Mouse (Mus musculus) spleen, adult 2 months (tissue): ENCODE data around the gene Nup93. TPM values are rescaled to one million over a fixed set of nuclear protein-coding genes. Genes with fewer than 3 reads are reported as not detected.

ENCODE experiments used
- DNase-seq, 2 experiments: peaks; one replicate each; pipeline versions ENCODE4 v3.0.0 to v3.0.0-alpha.2; 2012 to 2021; ENCODE audit warnings: low spot score in 2 of 2, low read depth in 1 of 2
- H3K27ac ChIP-seq: fragments of 200-500 bp; 2 replicates; pipeline ENCODE4 v1.5.1; 2012; ENCODE audit warnings: low read length, inconsistent platforms; ENCODE audit not compliant: insufficient read depth
- H3K27me3 ChIP-seq: fragments of 200-500 bp; 2 replicates; pipeline ENCODE4 v1.6.1; 2012; ENCODE audit warnings: mild to moderate bottlenecking, moderate library complexity, low read length, inconsistent platforms; ENCODE audit not compliant: control insufficient read depth, insufficient read depth
- H3K36me3 ChIP-seq: fragments of 200-500 bp; 2 replicates; pipeline ENCODE4 v1.6.1; 2012; ENCODE audit warnings: mild to moderate bottlenecking, low read length, inconsistent platforms; ENCODE audit not compliant: control insufficient read depth, insufficient read depth
- H3K4me1 ChIP-seq: fragments of 200-500 bp; 2 replicates; pipeline ENCODE4 v1.6.1; 2011; ENCODE audit warnings: inconsistent platforms; ENCODE audit not compliant: control insufficient read depth, insufficient read depth, insufficient read length
- H3K4me3 ChIP-seq: fragments of 200-500 bp; 2 replicates; pipeline ENCODE4 v1.5.1; 2011; ENCODE audit warnings: mild to moderate bottlenecking, inconsistent platforms; ENCODE audit not compliant: insufficient read depth, insufficient read length; ENCODE audit errors: extremely low read depth
- CTCF ChIP-seq: fragments of 200-500 bp; IDR thresholded peaks from 2 replicates; pipeline ENCODE4 v1.5.1; 2011; ENCODE audit warnings: mild to moderate bottlenecking, inconsistent platforms; ENCODE audit not compliant: insufficient read depth, insufficient read length, insufficient replicate concordance; ENCODE audit errors: extremely low read depth
- POLR2A ChIP-seq: fragments of 200-500 bp; IDR thresholded peaks from 2 replicates; pipeline ENCODE4 v1.6.1; 2011; ENCODE audit warnings: low read depth, low read length, inconsistent platforms
- WGBS: fragments of 180-500 bp; shearing (Covaris S2); methylation state at CpG from one replicate; pipeline ENCODE4 v1.1.7; 2018; 5-methylcytosine and 5-hydroxymethylcytosine counted together
- polyA plus RNA-seq: library from polyadenylated mRNA; depleted of rRNA; stranded (reverse); fragments of >200 nt; gene quantifications from 2 replicates; pipeline ENCODE4 v1.2.3, GENCODE M21; 2012

Nup93 gene
- polyA plus RNA-seq, 1 experiment: 13.2 TPM

DNA sequence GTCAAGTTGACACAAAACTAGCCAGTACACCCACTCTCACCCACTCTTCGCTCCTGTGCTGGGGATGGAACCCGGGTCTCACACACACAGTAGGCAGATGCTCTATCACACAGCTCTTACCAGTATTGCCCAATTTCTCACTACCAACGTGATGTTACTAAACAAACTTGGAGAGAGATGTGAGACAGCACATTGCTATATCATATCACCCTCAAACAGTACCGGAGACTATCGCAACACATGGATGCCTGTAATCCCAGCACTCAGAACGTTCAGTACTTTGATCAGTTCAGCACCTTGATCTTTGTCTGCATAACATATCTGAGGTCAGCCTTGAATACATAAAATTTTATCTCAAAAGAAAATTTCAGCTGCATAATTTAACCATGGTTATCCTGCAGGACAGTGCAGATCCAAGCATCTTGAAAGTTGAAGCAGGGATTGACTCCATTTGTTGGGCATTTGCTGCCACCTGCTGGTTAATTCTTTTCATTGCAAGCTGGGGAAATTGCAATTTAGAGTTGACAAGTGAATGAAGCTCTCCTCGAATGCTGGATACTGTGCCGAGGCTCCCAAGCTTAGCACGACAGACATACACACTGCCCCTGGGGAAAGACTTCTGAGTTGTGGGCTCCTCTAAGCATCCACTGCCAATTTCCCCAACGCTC, 15.0 kb upstream of the Nup93 start:
- no peak overlapping the region for H3K4me3 ChIP-seq
- WGBS: 43% methylated on average over 10 of the region's 10 CpGs
- DNase-seq: peak; percentile 23 to 45
- no peak overlapping the region for H3K27ac ChIP-seq
- no peaks in the 10 kb centered on the region for H3K27me3 ChIP-seq
- no peaks in the 10 kb centered on the region for H3K36me3 ChIP-seq
- H3K4me1 ChIP-seq: no peaks in the 10 kb centered on the region
- TF ChIP-seq CTCF (peak; percentile 50; the same call in 1 of the 2 replicates), POLR2A (no peak)

GRCm38 (mm10) chr8:94204043-94204442, 10.3 kb upstream of the Nup93 start:
- TF ChIP-seq CTCF: no peak
- TF ChIP-seq POLR2A: no peak
- no peak for DNase-seq
- H3K4me1 ChIP-seq: no peaks in the 10 kb centered on the region
- H3K27ac ChIP-seq: no peak overlapping the region
- 70% methylated on average over 3 of the region's 3 CpGs for WGBS
- H3K27me3 ChIP-seq: no peaks in the 10 kb centered on the region
- H3K36me3 ChIP-seq: no peaks in the 10 kb centered on the region
- H3K4me3 ChIP-seq: no peak overlapping the region

DNA sequence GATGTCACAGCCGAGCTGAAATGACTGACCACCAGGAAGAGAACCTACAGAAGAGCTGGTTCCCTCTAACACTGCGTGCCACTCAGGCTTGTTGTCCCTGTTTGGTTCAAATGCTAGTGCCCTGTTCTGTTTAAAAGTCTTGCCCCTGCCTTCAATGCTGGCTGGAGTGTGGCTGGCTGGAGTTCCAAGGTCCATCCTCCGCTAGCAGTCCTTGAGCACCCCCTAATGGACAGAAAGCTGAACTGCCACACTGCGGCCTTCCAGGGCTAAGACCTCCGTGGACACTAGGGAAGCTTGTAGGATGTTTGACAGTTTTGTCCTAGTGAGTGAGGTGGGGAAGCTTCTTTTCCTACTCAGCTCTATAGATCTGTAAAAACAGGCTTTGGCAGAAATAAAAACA, 8.6 kb upstream of the Nup93 start:
- H3K36me3 ChIP-seq: no peaks in the 10 kb centered on the region
- H3K27me3 ChIP-seq: no peaks in the 10 kb centered on the region
- TF ChIP-seq CTCF (peak; percentile 67; the same call in 1 of the 2 replicates), POLR2A (no peak)
- DNase-seq: peak in 1 of 2 experiments; percentile 49
- 20% methylated on average over 5 of the region's 5 CpGs for WGBS
- no peak overlapping the region for H3K27ac ChIP-seq
- H3K4me1 ChIP-seq: no peaks in the 10 kb centered on the region
- no peak overlapping the region for H3K4me3 ChIP-seq

DNA sequence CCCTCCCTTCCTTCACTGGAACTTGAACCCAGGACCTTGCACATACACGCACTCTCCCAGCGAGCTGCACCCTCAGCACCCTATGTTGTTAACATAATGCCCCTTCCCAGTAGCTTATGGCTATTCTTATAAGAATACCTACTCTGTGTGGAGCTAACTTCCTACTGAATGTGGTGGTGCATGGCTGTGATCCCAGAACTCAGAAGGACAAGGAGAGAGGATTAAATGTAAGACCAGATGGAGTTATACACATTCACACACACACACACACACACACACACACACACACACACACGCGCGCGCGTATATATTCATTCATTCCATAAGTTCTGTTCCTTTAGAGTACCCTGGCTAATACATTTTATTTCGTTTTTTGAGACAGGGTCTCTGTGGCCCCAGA, 8.1 kb upstream of the Nup93 start:
- Histone ChIP-seq H3K4me3 (no peak overlapping the region), H3K36me3 (no peaks in the 10 kb centered on the region), H3K4me1 (no peaks in the 10 kb centered on the region), H3K27me3 (no peaks in the 10 kb centered on the region), H3K27ac (no peak overlapping the region)
- no peak for DNase-seq
- TF ChIP-seq CTCF (no peak), POLR2A (no peak)
- WGBS: 90% methylated on average over 8 of the region's 8 CpGs

GRCm38 (mm10) chr8:94207491-94207890, 6.9 kb upstream of the Nup93 start:
- Histone ChIP-seq H3K27ac (no peak overlapping the region), H3K4me3 (no peak overlapping the region), H3K27me3 (no peaks in the 10 kb centered on the region), H3K36me3 (no peaks in the 10 kb centered on the region), H3K4me1 (no peaks in the 10 kb centered on the region)
- TF ChIP-seq CTCF (no peak), POLR2A (no peak)
- DNase-seq: no peak
- 69% methylated on average over 2 of the region's 2 CpGs for WGBS

DNA sequence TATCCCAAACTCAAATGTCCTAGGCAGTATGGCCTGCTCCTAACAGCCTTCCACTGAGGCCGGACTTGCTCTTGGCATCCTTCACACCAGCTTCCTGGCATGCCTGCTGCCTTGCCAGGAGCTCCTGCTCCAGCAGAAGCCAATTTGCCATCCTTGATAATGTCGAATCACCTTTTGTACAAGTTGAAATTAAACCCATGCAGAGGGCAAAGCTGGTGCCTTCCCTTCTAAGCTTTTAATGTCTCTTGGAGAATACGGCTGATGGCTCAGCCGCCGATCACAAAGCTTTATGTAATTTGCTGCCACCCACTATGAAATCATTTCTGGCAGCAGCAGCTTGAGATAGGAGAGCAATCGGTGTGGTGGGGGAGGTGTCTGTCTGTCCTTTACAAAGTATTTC, 4.7 kb upstream of the Nup93 start:
- TF ChIP-seq CTCF (no peak), POLR2A (no peak)
- Histone ChIP-seq H3K36me3 (no peaks in the 10 kb centered on the region), H3K4me1 (no peaks in the 10 kb centered on the region), H3K27me3 (no peaks in the 10 kb centered on the region), H3K4me3 (no peak overlapping the region), H3K27ac (no peak overlapping the region)
- WGBS: 82% methylated on average over 6 of the region's 6 CpGs
- DNase-seq: no peak

- no peak overlapping the region for H3K4me3 ChIP-seq
- no peak for TF ChIP-seq POLR2A
- no peak for TF ChIP-seq CTCF
- no peak for DNase-seq
- H3K27me3 ChIP-seq: no peaks in the 10 kb centered on the region
- 76% methylated on average over 3 of the region's 3 CpGs for WGBS
- no peaks in the 10 kb centered on the region for H3K36me3 ChIP-seq
- no peak overlapping the region for H3K27ac ChIP-seq
- H3K4me1 ChIP-seq: peaks cover 1% of the 10 kb centered on the region; the same call in 1 of the 2 replicates
Measured at GRCm38 (mm10) chr8:94210225-94210624, 4.1 kb upstream of the Nup93 start.
